Mouse (Mus musculus): ENCODE measurements at regions not wholly inside any gene's neighbourhood (a gene's known extent, or its start where the extent isn't known, plus 50 kb on each side); places are given as distances from the start of the nearest gene placed in this dataset.

GRCm38 (mm10) chr16:90614137-90614536, 113.1 kb downstream of the Mis18a start:
- no peak for DNase-seq (ENCODE audit: low spot score in 2 of 2)

- peak in 1 of 2 experiments; percentile 69 for DNase-seq (ENCODE audit: low spot score in 2 of 2)
Observed at GRCm38 (mm10) chr16:90610097-90610808, 117.0 kb downstream of the Mis18a start.

GRCm38 (mm10) chr16:90599329-90599870, 127.8 kb downstream of the Mis18a start:
- peak in 1 of 2 experiments; percentile 58 for DNase-seq (ENCODE audit: low spot score in 2 of 2)

- no peak for DNase-seq (ENCODE audit: low spot score in 2 of 2)
Observed at GRCm38 (mm10) chr16:90598727-90599126, 128.5 kb downstream of the Mis18a start.

GRCm38 (mm10) chr16:90592721-90593481, 134.3 kb downstream of the Mis18a start:
- peak in 1 of 2 experiments; percentile 28 for DNase-seq (ENCODE audit: low spot score in 2 of 2)

- no peak for DNase-seq (ENCODE audit: low spot score in 2 of 2)
Observed at GRCm38 (mm10) chr16:90585171-90585570, 142.0 kb downstream of the Mis18a start.

GRCm38 (mm10) chr16:90580411-90580810, 146.8 kb downstream of the Mis18a start:
- peak in 1 of 2 experiments; percentile 40 for DNase-seq (ENCODE audit: low spot score in 2 of 2)

- no peak for DNase-seq (ENCODE audit: low spot score in 2 of 2)
Observed at GRCm38 (mm10) chr16:90571107-90571506, 156.1 kb downstream of the Mis18a start.

GRCm38 (mm10) chr16:90569826-90570225, 157.4 kb downstream of the Mis18a start:
- peak in 1 of 2 experiments; percentile 60 for DNase-seq (ENCODE audit: low spot score in 2 of 2)

- no peak for DNase-seq (ENCODE audit: low spot score in 2 of 2)
Observed at GRCm38 (mm10) chr16:90565182-90565581, 162.0 kb downstream of the Mis18a start.

- DNase-seq (ENCODE audit: low spot score in 2 of 2): peak; percentile 27 to 48
Observed at GRCm38 (mm10) chr16:90553120-90553519, 167.3 kb downstream of the Hunk start.

- no peak for DNase-seq (ENCODE audit: low spot score in 2 of 2)
Observed at GRCm38 (mm10) chr16:90551041-90551440, 165.2 kb downstream of the Hunk start.

GRCm38 (mm10) chr16:90550058-90550795, 164.4 kb downstream of the Hunk start:
- no peak for DNase-seq (ENCODE audit: low spot score in 2 of 2)
